8 mouse cellular contexts compared by ENCODE assay signal in genomic region chr9:75625556-75626307, GRCm38 (mm10). TPM values are rescaled to one million over a fixed set of nuclear protein-coding genes. Genes with fewer than 3 reads are reported as not detected.
DNase-seq lines count a peak whose midpoint lies in the region; ATAC-seq and TF ChIP-seq lines count a peak whose summit lies in the region.

Gene Lysmd2 (plus strand): TSS chr9:75625741.

- H3K4me1 ChIP-seq in embryonic facial prominence, embryonic 13.5 days, result peaks cover 19% of the 10 kb centered on the region
- H3K4me1 ChIP-seq in limb, embryonic 14.5 days (ENCODE audit: control insufficient read depth, insufficient read depth, low read length), result peaks cover 9% of the 10 kb centered on the region; the same call in 1 of the 2 replicates
- peaks cover 5% of the 10 kb centered on the region; the same call in 1 of the 2 replicates for H3K4me1 ChIP-seq in midbrain, embryonic 16.5 days (ENCODE audit: control insufficient read depth, insufficient read depth, low read length)
- peaks cover 6% of the 10 kb centered on the region for H3K4me1 ChIP-seq in stomach, embryonic 16.5 days (ENCODE audit: control insufficient read depth, insufficient read depth, low read length)

- under 1% methylated on average over 86 of the region's 94 CpGs for WGBS in embryonic facial prominence, embryonic 13.5 days
- 1% methylated on average over 58 of the region's 94 CpGs for WGBS in limb, embryonic 14.5 days
- WGBS in midbrain, embryonic 16.5 days, result under 1% methylated on average over 70 of the region's 94 CpGs
- WGBS in stomach, embryonic 16.5 days, result under 1% methylated on average over 76 of the region's 94 CpGs

- H3K9ac ChIP-seq in embryonic facial prominence, embryonic 13.5 days, result peak within 1 kb of the TSS; percentile 94
- peak within 1 kb of the TSS; percentile 96 for H3K9ac ChIP-seq in limb, embryonic 14.5 days (ENCODE audit: low read depth, low read length, severe bottlenecking)
- H3K9ac ChIP-seq in midbrain, embryonic 16.5 days (ENCODE audit: low read depth, low read length), result peak within 1 kb of the TSS; percentile 96
- peak within 1 kb of the TSS; percentile 95 for H3K9ac ChIP-seq in stomach, embryonic 16.5 days (ENCODE audit: low read length)

- TF ChIP-seq POLR2A in limb, embryonic 14.5 days (IDR thresholded peaks at IDR 0.05; ENCODE audit: borderline replicate concordance, extremely low read depth, insufficient read depth, insufficient read length), result peak; percentile 71; the same call in 1 of the 2 replicates

- peak within 1 kb of the TSS; percentile 79 for H3K4me3 ChIP-seq in embryonic facial prominence, embryonic 13.5 days
- H3K4me3 ChIP-seq in limb, embryonic 14.5 days (replicated peaks; ENCODE audit: low read length), result peak within 1 kb of the TSS; percentile 82
- peak within 1 kb of the TSS; percentile 75 for H3K4me3 ChIP-seq in midbrain, embryonic 16.5 days (ENCODE audit: low read depth, low read length)
- peak within 1 kb of the TSS; percentile 76 for H3K4me3 ChIP-seq in stomach, embryonic 16.5 days (replicated peaks; ENCODE audit: low read length)

- H3K36me3 ChIP-seq in embryonic facial prominence, embryonic 13.5 days, result no peaks in the 10 kb centered on the region
- no peaks in the 10 kb centered on the region for H3K36me3 ChIP-seq in limb, embryonic 14.5 days (ENCODE audit: control insufficient read depth, insufficient read depth, low read length)
- H3K36me3 ChIP-seq in midbrain, embryonic 16.5 days (ENCODE audit: control insufficient read depth, insufficient read depth, low read length), result no peaks in the 10 kb centered on the region
- no peaks in the 10 kb centered on the region for H3K36me3 ChIP-seq in stomach, embryonic 16.5 days (ENCODE audit: control insufficient read depth, insufficient read depth, low read length)

- H3K27me3 ChIP-seq in embryonic facial prominence, embryonic 13.5 days, result no peaks in the 10 kb centered on the region
- no peaks in the 10 kb centered on the region for H3K27me3 ChIP-seq in limb, embryonic 14.5 days (ENCODE audit: control insufficient read depth, insufficient read depth, low read length)
- H3K27me3 ChIP-seq in midbrain, embryonic 16.5 days (ENCODE audit: control insufficient read depth, insufficient read depth, low read depth, low read length), result no peaks in the 10 kb centered on the region; the same call in 1 of the 2 replicates
- no peaks in the 10 kb centered on the region for H3K27me3 ChIP-seq in stomach, embryonic 16.5 days (ENCODE audit: control insufficient read depth, insufficient read depth, low read length)

- no peaks in the 10 kb centered on the region for H3K9me3 ChIP-seq in embryonic facial prominence, embryonic 13.5 days
- no peaks in the 10 kb centered on the region for H3K9me3 ChIP-seq in limb, embryonic 14.5 days (ENCODE audit: control insufficient read depth, low read length)
- no peaks in the 10 kb centered on the region for H3K9me3 ChIP-seq in midbrain, embryonic 16.5 days (replicated peaks; ENCODE audit: control insufficient read depth, low read length, poor library complexity, severe bottlenecking)
- no peaks in the 10 kb centered on the region for H3K9me3 ChIP-seq in stomach, embryonic 16.5 days (replicated peaks; ENCODE audit: control insufficient read depth, low read length)

- ATAC-seq in embryonic facial prominence, embryonic 13.5 days (ENCODE audit: insufficient number of reproducible peaks, insufficient read depth, low FRiP score, low TSS enrichment, low read depth), result peak; percentile 87
- ATAC-seq in limb, embryonic 14.5 days (ENCODE audit: low FRiP score, low read depth), result peak; percentile 90
- ATAC-seq in midbrain, embryonic 16.5 days, result peak; percentile 88
- peak; percentile 90 for ATAC-seq in stomach, embryonic 16.5 days (ENCODE audit: insufficient read depth, low FRiP score)

- H3K4me2 ChIP-seq in embryonic facial prominence, embryonic 13.5 days, result peak within 1 kb of the TSS; percentile 84
- H3K4me2 ChIP-seq in limb, embryonic 14.5 days (replicated peaks; ENCODE audit: low read depth, low read length, severe bottlenecking), result peak within 1 kb of the TSS; percentile 82
- peak within 1 kb of the TSS; percentile 87 for H3K4me2 ChIP-seq in midbrain, embryonic 16.5 days (ENCODE audit: low read length)
- peak within 1 kb of the TSS; percentile 82 for H3K4me2 ChIP-seq in stomach, embryonic 16.5 days (ENCODE audit: low read depth, low read length)

- peak within 1 kb of the TSS; percentile 92 for H3K27ac ChIP-seq in embryonic facial prominence, embryonic 13.5 days
- H3K27ac ChIP-seq in limb, embryonic 14.5 days (replicated peaks; ENCODE audit: low read depth, low read length), result peak within 1 kb of the TSS; percentile 89
- peak within 1 kb of the TSS; percentile 97 for H3K27ac ChIP-seq in midbrain, embryonic 16.5 days (ENCODE audit: low read length)
- H3K27ac ChIP-seq in stomach, embryonic 16.5 days (ENCODE audit: low read length), result peak within 1 kb of the TSS; percentile 83

- peak; percentile 83 for DNase-seq in 3134 (ENCODE audit: extremely low read depth, insufficient read length, low spot score)
- peak; percentile 87 for DNase-seq in adrenal gland, postnatal 25 days
- peak; percentile 62 for DNase-seq in heart, adult 8-10 months (ENCODE audit: low spot score)
- DNase-seq in kidney, adult 8-10 months, result peak; percentile 3 to 14
- DNase-seq in limb, embryonic 14.5 days (ENCODE audit: low spot score), result peak; percentile 57

RNA-seq across cellular contexts. Expression of gene Lysmd2, which starts in this region (rescaled TPM):
- 14.8 and 19.0 TPM in 2 replicates for total RNA-seq in adrenal gland, postnatal 25 days (2021)
- polyA plus RNA-seq in embryonic facial prominence, embryonic 13.5 days (2015; fragmentation: Nextera tagmentation; extraction: Ambion mirVana), result 32.8 and 37.3 TPM in 2 replicates
- total RNA-seq in heart, adult 8-10 months (2022), result 10 to 100 TPM in 2 of 4 experiments, 1 to 10 TPM in 2; 7.6 to 11.7 (median 9.2) TPM
- 32.8 and 38.3 TPM in 2 replicates for polyA plus RNA-seq in limb, embryonic 14.5 days (2012; rRNA removed)
- 49.0 and 54.3 TPM in 2 replicates for polyA plus RNA-seq in limb, embryonic 14.5 days (2014; fragmentation: Nextera tagmentation; extraction: Ambion mirVana)
- polyA plus RNA-seq in midbrain, embryonic 16.5 days (2015; fragmentation: Nextera tagmentation; extraction: Ambion mirVana), result 31.7 and 33.9 TPM in 2 replicates
- polyA plus RNA-seq in stomach, embryonic 16.5 days (2015; fragmentation: Nextera tagmentation; extraction: Ambion mirVana), result 24.0 and 25.9 TPM in 2 replicates

Comparison
In these comparisons a context has a peak if more than half of its experiments do, and no peak if none do; other contexts are left out.
1. Peak in every context shown above with its lines: DNase-seq, ATAC-seq, H3K4me3 ChIP-seq and H3K27ac ChIP-seq.
2. DNase-seq: peak in every context shown above with its lines; median percentile 87 in adrenal gland, postnatal 25 days; 83 in 3134; 62 in heart, adult 8-10 months; 57 in limb, embryonic 14.5 days; 8 in kidney, adult 8-10 months.